Mouse (Mus musculus) gastrocnemius, postnatal 25 days (tissue): ENCODE results near the gene Elmo3. TPM values are rescaled to one million over a fixed set of nuclear protein-coding genes. Genes with fewer than 3 reads are reported as not detected.

ENCODE experiments used
- DNase-seq: peaks from one replicate; pipeline ENCODE4 v3.0.0; 2022
- total RNA-seq, 2 experiments: library from RNA; stranded (reverse); gene quantifications; 1 replicate in 1 of 2; 2 replicates in 1 of 2; pipeline ENCODE4 v1.2.3; 2021

Gene Elmo3
- total RNA-seq, 2 experiments from 2014 or later: 0.49 to 0.99 TPM

- no peak for DNase-seq
Measured at GRCm38 (mm10) chr8:105326968-105327367, 21.6 kb downstream of the Elmo3 start.

GRCm38 (mm10) chr8:105330325-105330724, 24.9 kb downstream of the Elmo3 start:
- no peak for DNase-seq

- DNase-seq: no peak
Measured at GRCm38 (mm10) chr8:105331469-105331868, 26.1 kb downstream of the Elmo3 start.

- DNase-seq: no peak
Measured at GRCm38 (mm10) chr8:105331931-105332330, 26.5 kb downstream of the Elmo3 start.

DNA sequence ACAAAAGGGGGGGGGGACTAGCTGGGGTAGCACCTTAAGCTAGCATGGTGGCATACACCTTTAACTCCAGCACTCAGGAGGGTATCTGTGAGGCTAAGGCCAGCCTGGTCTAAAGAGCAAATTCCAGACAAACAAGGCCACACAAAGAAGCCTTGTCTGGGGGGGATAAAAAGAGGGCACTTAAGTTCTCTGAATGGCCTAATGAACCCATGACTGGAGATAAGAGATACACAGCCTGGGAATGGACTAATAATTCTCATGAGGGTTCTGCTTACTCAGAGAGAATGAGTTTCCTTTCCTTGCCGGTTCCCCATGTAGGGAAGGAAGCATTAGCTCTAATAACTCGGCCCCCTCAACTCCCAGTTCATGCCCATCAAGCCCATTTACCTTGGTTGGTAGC, 27.1 kb downstream of the Elmo3 start:
- DNase-seq: no peak

DNA sequence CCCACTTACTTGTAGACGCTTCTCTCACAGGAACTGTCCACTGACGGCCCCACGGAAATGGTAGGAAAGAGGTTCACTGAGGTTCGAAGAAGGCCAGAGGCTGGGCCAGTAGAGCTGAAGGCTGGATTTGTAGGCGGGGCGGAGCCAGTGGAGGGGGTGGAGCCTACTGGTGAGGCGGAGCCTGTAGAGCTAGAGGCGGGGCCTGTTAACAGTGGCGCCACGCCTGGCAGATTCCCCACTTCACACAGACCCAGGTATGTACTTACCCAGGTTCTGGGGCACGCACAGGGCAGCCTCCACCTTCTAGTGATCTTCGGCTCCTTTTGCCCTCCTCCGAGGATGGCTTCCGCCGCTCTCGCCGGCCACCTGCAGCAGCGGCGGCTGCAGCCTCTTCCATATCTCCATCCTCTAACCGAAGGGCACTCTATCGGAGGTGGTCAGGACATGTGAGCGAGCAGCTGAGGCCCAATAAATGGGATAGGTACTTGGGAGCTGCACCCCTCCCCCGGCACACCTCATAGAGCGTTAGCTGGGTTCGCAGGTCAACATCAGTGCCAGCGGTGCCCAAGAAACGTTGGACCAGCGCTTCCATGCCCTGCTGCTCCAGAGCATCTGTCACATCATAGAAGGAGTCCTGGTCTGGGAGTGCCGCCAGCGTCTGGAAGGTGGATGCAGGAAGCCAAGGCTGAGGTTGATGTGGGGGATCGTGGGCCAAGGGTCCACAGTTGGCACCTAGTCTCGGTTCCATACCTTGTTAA, 31.2 kb downstream of the Elmo3 start:
- no peak for DNase-seq

DNA sequence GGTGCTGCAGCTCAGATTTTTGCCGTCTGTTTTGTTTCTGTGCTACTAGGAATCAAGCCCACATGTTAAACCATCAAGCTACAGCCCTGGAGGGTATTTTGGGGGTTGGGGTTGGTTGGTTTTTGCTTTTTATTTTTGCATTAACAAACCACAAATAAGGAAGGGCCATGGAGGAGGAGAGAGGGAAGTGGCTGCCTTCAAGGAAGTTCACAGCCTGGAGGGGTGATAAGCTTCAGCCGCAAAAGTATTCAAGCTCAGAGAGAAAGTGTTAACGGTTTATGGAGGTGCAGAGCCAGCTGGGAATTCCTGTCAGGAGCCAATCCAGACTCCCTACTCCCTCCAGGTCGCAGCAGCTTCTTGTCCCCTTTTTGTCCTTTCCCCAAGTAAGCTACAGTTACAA, 33.6 kb downstream of the Elmo3 start:
- no peak for DNase-seq

DNA sequence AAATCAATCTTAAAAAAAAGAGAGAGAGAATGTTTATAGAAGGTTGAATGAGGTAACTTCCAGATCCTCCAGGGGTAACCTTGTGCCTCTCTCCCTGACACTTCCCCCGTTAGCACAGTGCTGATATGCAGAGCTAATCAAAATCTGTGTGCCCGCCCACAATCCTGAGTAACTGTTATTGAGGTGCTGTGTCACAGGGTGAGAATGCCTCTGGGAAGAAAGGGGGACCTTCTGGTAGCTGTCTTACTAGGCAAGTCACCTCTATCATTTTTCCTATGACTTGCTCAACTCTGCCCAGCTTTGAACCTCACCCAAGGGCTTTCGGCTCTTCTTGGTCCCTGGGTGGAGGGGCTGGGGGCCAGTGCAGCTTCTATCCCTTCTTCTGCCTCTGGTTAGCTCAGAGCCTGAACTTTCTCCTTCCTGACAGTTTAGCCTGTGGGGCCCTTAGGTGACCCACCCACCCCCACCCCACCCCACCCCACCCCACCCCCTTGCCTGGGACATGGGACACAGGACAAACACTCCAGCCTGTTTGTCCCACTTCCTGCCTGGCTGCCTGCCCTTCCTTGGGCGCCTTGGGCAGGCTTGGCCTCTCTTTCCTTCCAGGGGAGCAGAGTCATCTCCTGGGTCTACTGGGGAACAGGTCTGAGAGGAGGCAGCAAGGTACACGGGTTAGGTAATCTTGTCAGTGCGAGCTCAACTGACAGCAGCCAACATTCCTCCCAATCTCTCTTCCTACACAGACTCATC, 34.7 kb downstream of the Elmo3 start:
- no peak for DNase-seq

- DNase-seq: no peak
Measured at GRCm38 (mm10) chr8:105341399-105341798, 36.0 kb downstream of the Elmo3 start.

DNA sequence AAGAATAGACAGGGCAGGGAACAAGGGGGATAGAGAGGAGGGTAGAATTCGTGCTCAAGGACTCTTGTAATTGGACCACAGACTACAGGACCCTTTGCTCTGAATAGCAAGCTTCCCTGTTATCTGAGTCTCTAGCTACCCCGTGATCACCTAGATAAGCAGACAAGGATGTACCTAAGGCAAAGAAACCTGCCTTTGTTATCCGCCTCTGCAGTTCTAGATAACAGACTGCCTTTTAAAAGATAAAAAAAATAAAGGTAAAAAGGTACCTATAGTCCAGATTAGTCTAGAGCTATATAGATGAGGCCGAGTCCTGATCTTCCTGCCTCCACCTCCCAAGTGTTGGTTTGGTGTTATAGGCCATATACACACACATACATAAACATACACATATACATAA, 37.4 kb downstream of the Elmo3 start:
- DNase-seq: no peak

- no peak for DNase-seq
Measured at GRCm38 (mm10) chr8:105343791-105344574, 38.6 kb downstream of the Elmo3 start.

DNA sequence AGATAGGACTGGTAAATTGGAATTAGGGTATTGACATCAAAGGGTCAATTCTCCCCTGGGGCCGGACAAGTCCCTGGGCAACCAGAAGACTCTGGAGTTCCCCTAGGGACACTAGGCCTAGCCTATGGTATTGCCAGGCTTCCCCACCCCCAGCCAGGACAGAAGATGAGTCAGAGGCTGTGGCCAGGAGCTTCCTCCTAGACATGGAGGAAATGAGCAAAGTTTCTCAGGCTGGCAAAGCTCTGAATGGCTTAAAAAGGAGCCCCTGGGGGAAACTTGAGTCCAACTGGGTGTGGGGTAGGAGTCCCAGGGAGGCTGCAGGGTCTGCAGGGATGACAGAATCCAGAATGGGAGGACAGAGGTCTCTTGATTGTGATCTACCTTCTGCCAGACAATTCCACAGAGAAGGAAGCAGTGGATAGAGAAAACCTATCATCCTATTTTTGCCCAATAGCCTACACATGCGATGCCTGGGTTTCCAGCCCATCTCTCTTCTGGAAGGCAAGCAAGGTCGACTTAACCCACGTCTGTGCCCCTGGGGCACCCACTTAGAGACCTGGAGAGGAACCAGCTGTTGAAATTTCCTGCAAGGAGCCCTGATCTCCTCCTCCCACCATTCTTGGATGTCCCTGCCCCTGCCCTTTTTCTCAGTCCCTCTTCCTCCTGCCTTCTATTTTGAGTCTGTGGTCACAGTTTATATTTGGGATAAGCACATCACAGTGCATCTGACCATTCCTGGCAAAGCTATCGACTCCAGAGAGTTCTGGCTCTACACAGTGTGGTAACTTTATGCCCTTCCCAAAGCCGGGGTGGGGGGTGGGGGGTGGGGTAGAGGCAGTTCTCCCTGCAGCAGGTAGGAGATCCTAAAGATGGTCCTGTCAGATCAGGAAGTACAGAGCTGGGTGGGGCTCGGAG, 39.9 kb downstream of the Elmo3 start:
- DNase-seq: no peak

DNA sequence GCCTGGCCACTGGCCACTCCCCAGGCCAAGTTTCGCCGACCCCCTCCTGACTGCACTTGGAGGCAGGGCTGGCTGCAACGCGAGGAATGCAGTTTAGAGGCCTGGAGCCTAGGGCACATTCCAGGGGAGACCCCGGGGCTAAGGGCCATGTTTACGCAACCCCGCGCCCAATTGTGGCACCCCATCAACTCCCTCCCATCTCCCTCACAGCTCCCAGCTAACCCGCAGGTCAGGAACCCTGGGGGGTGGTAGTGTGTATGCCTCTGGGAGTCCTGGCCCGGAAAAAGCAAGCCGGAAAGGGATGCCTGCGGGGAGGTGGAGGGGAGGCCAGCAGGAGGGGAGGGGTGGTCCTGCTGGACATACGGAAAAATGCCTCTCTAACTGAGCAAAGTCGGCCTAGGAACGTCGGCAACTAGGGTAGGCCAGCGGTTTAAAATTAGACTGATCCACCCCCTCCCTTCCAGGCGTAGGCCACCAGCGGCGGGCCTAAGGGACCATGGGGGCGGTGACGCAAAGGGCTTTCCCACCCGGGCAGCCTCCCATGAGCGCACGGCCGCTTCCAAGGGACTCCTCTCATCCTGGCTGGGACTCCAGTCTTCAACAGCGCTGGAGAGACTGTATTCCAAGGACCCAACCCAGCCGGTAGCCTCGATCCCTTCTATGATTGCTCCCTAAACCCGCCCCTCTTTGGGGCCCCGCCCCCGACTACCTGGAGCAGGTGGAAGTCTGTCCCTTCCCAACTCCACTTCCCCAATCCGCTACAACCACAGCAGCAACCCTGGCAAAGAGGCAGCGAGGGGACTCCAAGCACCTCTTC, 41.4 kb downstream of the Elmo3 start:
- peak; percentile 84 for DNase-seq

DNA sequence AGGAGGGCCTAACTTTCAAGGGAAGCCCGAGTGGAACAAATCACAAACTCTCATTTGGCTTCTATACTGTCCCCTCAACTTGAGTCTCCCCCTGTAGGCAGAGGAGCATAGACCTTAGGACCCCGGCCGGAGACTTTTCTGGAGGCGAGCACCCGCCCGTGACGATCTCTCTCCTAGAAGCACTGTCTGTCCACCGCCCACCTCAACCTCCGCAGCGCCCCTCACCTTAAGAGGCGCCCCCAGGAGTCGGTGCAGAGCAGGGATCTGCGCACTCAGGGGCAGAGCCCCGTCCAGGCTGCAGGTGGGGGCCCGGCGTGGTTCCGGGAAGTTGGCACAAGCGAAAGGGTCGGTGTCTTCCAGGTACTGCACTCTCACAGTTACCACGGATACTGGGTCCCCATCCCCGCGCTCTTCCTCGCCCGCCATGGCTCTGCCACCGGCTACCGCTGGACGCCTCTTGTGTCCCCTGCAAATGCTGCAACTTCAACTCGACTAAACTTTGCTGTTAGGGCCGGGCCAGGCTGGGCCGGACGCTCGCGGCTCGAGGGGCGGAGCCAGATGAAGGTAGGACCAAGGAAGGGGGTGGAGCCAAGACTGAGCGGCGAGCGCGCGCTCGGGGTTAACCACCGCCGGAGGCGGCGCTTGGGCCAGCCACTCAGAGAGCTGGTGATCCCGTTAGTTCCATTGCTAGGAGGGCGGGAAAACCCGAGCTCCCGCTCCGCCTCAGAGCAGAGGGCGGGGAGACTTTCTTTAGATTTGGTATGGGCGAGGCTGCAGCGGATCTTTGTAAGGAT, 42.2 kb downstream of the Elmo3 start, which contains the start of gene Fhod1:
Fhod1 (minus strand) TSS at position 526 of the 794 bp plus-strand sequence.
- peak; percentile 95 for DNase-seq

GRCm38 (mm10) chr8:105348450-105349095, 43.2 kb downstream of the Elmo3 start, which contains the start of gene Slc9a5:
Slc9a5 (plus strand) TSS chr8:105348843.
- DNase-seq: no peak

DNA sequence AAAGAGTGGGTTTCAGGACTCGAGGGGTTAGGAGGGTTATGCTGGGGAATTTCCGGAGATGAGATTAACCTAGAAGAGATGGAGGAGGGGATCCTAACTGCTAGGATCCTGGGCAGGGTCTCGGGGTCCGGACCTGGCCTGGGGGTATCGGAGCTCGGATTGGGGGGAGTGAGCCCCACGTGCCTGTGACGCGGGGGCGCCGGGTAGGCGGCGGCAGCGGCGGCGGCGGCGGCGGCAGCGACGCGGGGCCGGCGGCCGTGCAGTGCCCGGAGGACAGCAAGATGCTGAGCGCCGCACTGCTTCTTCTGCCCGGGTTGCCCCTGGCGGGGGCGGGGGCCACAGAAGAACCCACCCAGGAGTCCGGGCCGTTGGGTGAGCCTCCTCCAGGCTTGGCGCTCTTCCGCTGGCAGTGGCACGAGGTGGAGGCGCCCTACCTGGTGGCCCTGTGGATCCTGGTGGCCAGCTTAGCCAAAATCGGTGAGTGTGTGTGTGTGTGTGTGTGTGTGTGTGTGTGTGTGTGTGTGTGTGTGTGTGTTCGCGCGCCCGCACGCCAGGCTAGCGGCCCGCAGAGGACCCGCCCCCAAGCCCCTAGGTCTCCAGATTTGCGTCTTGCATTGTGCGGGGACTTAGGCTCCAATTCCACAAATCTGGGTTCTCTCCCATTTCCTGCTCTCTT, 43.8 kb downstream of the Elmo3 start:
- DNase-seq: no peak

GRCm38 (mm10) chr8:105350186-105350585, 44.8 kb downstream of the Elmo3 start:
- DNase-seq: no peak

DNA sequence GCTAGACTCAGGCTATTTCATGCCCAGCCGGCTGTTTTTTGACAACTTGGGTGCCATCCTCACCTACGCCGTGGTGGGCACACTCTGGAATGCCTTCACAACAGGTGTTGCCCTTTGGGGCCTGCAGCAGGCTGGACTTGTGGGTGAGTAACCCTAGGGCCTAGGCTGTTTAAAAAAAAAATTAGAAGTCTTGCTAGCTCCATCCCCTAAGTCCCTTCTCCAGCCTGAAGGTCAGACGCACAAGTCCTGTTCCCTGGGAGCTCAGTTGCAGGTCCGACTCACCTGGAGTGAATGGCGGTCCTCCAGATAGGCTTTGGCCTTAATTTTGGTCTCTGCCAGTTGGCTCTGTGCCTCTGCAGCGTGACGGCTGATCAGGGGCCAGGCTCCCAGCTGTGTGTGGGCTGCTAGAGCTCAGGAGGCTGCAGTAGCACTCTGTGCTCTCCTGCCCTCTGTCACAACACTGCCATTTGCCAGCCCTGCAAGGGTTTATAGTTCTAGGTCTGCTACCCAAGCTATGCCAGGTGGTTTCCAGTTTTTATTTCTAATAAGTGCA, 48.3 kb downstream of the Elmo3 start:
- no peak for DNase-seq
